Mouse (Mus musculus) ovary, postnatal 14 days (tissue): ENCODE data around the gene Mrtfa.
"Not testable (repeated sequence)": the region's sequence is repeated elsewhere in the genome, so short reads cannot be mapped to it uniquely, and the experiment has no call there.

Experiments
- DNase-seq: peaks from one replicate; pipeline ENCODE4 v3.0.0; 2022; ENCODE audit warnings: low spot score

The Mrtfa gene

DNA sequence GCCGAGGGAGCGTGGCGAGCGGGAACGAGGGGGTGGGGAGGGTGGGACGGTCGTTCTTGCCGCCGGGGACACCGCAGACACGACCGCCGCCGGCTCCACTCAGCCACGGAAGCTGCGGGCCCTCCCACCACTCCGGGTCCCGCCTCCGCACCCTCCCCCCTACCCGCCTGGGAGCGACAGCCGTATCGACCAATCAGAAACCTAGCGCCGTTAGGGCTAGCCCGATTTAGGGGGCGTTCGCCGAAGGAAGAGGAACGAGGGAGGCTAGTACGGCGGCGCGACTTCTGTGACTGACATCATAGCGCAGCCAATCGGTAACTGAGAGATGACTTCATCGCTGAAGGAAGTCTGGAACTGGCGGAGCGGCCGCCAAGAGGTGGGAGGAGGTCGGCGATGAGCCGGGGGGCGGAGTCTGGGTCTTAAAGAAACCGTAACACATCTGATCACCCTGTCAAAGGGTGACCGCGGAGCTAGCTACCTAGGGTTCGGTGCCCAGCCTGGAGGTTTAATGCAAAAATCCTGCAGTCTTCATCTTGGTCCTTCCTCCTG is at the start of gene Mrtfa:
Gene Mrtfa, minus strand, starts transcription at position 128 of the 549 bp plus-strand sequence.
- DNase-seq = peak; percentile 99

DNA sequence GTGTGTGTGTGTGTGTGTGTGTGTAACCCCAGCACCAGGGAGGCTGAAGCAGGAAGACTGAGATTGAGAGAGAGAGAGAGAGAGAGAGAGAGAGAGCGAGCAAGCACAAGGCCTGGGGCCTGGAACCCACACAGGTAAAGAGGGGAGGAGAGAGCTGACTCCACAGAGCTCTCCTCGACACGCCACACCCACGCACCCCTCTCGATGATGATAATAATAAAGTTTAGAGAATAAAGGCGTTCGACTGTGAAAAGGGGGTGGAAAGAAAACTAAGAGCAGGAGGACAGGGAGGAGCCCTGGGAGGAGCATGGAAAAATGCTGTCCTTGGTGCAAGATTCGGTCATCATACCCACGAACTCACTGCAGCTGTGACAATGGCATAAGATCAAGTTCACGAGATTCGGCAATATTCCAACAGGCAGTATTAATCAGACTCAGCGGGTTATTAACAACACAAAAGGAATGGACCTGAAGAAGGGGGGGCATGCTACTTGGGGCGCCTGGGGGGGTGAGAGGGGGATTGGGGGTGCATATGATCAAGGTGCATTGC is 49.3 kb upstream of the Mrtfa start:
- no peak for DNase-seq

DNA sequence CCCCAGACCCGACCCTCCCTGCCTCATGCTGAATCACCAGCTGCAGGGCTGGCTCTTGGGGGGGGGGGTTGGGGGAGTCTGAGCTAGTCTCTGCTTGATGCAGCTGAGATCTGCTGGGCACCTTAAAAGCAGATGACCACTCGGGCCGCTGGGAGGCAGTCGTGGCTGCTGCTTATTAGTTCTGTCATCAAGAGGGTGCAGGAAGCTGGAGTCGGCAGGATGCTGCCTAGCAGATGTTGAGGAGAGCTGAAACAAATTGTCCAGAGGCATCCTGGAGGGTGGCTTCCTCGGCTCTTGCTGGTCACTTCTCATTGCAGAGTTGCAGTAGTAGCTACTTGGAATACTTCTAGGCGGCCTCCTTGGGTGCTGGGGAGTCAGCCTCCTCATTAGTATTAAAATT is 48.7 kb upstream of the Mrtfa start:
- DNase-seq = no peak

DNA sequence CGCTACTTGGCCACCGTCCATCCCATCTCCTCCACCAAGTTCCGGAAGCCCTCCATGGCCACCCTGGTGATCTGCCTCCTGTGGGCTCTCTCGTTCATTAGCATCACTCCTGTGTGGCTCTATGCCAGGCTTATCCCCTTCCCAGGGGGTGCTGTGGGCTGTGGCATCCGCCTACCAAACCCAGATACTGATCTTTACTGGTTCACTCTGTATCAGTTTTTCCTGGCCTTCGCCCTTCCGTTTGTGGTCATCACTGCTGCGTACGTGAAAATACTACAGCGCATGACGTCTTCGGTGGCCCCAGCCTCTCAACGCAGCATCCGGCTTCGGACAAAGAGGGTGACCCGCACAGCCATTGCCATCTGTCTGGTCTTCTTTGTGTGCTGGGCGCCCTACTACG is 46.9 kb upstream of the Mrtfa start:
- DNase-seq = no peak

DNA sequence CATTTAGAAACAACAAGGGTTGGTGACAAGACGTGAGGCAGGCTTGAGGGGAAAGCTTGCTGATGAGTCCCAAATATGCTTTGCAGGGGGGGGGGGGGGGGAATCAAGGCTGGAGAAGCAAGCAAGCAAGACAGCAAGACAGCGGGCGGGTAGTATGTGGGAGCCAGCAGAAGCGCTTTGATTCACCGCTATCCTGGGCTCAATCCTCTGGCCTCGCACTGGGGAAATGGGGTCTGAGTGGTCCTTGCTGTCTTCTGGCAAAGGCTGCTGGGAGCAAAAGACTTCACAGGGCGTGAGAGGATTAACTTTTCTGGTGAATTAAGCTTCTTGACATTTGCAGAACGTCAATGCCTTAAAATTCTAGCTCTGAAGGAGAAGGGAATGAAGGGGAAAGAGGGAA is 45.5 kb upstream of the Mrtfa start:
- no peak for DNase-seq

DNA sequence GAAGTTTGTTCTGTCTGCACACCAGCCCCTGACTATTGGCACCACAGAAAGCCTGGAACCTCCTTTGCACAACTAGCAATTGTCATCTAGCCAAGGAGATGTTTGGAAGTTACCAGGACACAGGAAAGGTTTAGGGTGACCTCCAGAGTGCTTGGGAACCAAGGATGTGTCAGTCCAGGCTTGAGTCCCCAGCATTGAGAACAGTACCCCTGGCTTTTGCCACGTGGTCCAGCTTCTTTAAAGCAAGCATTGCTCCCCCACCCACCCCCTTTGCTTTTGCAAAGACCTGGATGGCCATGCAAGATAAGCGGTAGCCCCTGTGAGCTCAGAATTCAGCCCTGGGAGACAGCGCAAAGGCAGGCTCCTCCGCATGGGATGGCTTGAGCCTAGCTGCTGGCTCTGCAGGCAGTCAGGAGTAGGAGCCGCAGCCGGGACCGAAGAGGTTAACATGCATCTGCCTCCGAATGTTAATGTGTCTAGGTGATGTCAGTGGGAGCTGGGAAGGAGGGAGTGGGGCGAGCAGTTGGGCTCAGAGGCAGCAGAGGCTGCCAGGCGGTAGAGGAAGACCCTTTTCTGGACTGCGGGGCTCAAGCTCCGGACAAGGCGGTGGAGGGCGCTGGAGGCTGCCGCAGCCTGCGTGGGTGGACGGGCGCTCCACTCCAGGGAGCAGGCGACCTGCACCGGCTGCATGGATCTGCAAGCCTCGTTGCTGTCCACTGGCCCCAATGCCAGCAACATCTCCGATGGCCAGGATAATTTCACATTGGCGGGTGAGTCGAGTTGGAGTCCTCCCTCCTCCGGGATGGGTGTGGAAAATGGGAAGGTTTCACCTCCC is 44.7 kb upstream of the Mrtfa start, which contains the start of gene Mchr1:
Gene Mchr1, plus strand, starts transcription at position 414 of the 835 bp plus-strand sequence.
- DNase-seq = peak; percentile 34

DNA sequence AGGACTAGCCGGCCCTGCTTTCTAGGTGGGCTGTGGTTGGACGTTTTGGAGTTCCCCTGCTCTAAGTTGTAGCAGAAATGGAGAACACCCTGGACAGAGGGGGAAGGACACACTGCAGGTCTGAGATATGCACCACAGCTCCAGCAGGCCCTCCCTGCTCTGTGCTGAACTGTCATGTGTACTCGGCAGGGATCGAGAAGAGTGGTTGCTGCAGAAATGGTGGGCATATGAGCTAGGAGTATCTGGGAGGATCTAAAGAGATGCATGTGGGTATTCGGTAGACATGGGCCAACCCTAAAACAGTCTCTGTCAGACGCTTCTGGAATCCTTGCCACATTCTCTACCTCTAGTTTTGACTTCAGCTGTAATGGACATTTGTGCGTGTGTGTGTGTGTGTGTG is 40.8 kb upstream of the Mrtfa start:
- no peak for DNase-seq

DNA sequence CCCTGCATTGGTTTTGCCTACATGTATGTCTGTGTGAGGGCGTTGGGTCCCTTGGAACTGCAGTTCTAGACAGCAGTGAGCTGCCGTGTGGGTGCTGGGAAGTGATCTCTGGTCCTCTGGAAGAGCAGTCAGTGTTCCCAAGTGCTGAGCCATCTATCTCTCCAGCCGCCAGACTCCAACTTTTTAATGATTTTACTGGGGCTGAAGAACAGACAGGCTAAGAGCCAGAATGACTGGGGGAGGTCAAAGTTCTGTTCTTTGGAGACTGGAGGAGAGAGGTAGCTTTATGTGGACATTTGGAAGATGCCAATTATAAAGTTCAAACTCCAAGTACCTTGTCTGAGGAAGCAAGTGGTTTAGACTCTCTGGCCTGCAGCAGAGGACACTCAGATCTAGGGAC is 39.2 kb upstream of the Mrtfa start:
- DNase-seq = no peak

DNA sequence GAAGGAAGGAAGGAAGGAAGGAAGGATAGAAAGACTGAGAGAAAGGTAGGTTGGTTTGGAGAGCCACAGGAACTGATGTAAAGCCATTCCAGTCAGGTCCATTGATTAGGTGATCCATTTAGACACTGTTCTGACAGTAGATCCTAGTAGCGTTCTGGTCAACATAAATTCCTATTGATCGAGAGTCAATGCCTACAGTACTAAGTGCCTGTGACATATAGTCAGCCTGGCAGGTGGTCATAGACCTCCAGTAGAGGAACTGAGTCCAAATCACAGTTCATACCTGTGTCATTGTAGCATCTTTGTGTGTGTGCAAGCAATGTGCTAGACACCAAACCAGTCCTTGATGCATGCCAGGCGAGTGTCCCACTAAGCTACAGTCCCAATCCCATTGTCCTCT is 37.7 kb upstream of the Mrtfa start:
- no peak for DNase-seq

DNA sequence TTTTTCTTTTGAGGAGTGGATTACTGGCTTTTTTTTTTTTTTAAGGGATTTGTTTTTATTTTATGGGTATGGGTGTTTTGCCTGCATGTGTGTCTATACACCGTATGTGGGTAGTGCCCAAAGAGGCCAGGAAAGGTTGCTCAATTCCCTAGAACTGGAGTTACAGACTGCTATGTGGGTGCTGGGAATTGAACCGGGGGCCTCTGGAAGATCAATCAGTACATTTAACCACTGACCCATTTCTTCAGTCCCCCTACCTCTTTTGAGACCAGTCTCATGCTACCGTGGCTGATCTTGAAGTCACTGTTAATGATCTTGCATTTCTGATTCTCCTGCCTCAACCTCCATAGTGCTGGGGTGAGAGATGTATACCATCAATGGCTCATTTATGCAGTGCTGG is 36.7 kb upstream of the Mrtfa start:
- no peak for DNase-seq

DNA sequence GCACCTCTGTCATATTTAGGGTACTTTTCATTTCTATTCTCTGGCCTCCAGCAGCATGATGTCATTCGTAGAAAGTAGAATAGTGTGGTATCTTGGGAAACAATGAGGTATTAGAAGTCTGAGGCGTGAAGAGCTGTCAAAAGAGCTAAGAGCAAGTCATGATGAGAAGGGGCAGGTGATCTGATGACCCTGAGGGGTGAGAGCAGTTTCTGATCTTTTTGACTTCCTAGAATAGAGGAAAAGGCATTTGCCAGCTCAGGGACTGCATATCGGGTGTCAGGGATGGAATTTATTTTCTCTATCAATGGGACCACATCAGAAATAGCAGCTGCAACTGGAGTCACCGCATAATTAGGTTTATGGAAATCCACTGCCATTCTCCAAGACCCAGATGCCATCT is 36.2 kb upstream of the Mrtfa start:
- DNase-seq = no peak

DNA sequence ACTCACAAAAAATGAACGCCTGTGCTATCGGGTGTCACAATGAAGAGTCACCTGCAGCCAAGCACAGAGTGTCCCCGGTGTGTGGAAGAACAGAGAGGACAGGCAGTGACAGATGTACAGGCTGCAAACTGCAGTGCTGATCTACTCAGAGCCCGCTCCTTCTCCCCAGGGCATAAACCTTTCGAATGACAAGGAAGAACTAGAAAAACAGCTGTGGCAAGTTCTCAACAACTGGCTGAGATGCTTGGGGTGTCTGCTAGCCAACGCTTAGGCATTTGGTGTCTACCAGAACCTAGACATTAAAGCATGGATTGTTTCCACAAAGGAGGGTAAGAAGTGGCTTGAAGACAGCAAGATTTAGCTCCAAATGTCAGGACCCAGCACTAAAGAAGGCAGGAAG is 35.2 kb upstream of the Mrtfa start:
- DNase-seq = no peak

DNA sequence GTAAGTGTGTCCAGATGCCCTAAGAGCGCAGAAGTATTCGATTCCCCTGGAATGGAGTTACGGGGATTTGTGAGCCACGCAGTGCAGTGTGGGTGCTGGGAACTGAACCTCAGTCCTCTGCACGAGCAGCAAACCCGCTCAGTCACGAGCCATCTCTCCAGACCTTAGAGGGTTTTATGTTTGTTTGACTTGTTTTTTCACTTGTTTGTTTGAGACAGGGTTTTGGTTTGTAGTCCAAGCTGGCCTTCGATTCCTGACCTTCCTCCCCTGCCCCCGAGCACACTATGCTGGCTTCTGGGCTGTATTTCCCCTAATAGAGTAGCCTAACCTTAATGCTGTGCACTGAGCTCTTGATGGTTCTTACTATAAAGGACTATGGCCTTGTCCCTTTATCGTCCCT is 34.5 kb upstream of the Mrtfa start:
- no peak for DNase-seq

DNA sequence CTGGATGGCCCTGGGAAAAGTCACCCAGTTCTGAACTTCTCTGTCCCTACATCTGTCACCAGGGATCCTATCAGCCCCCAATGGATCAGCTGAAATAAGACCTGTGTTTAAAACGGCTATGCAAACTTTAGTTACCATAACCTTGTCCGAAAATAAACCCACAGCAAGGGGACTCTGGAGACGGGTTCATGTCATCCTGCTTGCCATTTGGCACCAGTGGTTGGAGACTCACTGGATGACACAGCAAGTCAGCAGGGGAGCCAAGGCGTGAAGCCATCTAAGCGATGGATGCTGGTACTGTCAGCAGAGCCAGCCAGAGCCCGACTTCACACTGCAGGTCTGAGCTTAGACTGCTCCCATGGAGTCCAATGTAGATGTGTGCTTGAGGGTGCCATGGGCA is 30.9 kb upstream of the Mrtfa start:
- no peak for DNase-seq

DNA sequence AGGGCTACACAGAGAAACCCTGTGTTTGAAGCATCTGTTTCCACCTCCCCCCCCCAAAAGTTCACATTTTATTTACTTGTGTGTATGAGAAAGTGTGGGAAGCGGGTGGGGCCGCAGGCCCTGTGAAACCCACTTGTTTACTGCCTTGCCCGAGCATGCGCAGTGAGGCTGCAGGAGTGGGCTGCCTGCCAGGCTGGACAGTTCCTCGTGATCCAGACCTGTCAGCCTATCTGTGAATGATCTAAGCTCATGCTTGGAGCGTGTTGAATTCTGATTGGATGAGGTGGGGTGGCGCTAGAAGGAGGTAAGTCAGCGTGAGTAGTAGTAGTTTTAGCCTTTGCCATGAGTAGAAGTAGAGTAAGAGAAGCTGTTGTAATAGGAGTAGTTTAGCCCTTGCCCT is 29.5 kb upstream of the Mrtfa start:
- DNase-seq = not testable (repeated sequence)

DNA sequence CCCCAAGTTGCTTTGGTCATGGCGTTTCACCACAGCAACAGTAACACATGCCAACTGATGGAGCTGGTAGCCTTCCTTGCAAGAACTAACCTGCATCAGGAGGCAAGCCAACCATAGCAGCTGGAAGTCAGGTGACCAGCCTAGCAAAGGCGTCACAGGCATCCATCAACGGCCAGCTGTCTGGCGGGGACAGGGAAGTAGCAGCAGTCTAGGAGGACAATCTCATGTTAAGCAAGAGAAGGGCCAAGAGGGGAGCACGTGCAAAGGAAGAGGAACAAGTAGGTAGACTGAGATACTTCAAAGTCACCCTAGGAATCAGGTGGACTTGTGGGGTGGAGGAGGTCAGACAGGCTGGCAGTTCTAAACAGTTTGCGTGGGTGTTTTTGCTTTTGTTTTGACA is 28.5 kb upstream of the Mrtfa start:
- no peak for DNase-seq

DNA sequence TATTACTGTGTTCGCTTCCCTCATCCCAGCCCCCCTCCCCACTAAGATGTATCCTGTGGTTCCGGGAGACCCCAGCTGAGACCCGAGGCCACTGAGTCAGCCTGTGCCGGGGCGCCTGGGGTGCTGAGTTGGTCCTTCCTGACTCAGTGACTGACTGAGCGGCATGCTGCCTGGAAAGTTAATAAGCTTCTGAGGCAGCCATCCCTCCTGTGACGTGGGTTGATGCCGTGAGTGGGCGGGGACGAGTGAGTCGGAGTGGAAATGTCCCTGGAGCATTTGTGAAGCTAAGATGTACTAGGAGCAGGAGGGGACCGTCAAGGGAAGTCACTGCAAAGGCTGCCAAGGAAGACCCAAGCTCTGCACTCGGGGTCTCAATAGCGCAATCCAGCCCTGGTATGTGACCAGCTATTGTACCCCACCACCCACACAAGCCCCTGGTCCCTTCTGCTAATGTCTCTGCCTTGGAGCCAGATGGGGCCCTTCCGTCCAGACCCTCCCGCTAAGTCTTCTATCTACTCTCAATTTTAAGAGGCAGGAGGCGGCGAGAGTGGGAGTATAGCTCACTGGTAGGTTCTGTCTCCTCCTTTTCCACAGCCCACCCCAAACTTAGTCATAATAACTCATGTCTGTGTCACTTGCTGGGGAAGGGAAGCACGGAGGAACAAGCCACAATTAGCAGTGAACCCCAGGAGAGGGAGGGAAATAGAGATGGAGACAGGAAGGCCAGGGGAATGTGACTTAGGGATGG is 26.5 kb upstream of the Mrtfa start:
- DNase-seq = no peak

DNA sequence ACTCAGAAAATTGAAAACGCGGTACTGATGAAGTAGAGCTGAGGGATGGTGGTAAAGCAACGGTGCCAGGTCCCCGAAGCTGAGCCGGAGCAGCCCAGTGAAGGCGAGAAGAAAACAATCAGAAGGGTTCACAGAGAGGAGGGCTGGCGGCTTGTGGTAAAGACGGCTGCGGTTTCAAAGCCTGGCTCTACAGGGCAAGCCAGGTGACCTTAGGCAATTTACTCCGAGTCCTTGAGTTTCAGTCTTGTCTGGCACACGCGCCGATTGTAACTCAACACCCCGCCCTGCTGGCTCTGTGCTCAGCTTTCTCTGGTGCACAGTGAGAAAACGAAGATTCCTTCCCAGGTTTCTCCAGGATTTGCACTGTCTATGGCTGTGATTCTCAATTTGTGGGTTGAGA is 22.4 kb upstream of the Mrtfa start:
- no peak for DNase-seq

DNA sequence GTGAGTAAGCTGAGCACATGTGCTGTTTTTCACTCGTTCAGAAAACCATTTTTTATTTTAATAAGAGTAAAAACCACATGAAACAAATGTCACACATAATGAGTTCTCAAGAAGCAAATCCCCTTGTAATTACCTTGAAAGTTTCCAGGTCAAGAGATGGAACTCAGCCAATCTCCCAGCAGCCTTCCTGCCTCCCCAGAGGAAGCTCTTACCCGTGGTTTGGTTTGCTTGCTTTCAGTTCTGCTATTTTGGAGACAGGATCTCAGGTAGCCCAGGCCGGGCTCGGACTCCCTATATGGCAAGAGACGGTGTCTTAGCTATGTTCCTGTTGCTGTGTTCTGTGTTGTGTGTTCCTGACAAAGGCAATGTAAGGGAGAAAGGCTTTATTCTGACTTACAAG is 19.9 kb upstream of the Mrtfa start:
- DNase-seq = no peak

DNA sequence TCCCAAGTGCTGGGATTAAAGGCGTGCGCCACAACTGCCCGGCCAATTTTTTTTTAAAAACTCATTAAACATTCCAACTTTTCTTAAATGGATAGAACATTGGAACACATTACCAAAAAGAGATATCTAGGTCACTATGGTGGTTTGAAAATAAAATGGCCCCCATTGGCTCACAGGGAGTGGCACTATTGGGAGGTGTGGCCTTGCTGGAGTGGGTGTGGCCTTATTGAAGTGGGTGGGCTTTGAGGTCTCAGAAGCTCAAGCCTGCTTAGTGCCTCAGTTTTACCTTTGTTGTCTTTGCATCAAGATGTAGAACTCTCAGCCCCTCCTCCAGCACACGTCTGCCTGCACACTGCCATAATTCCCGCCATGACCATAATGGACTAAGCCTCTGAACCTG is 11.9 kb upstream of the Mrtfa start:
- DNase-seq = no peak

DNA sequence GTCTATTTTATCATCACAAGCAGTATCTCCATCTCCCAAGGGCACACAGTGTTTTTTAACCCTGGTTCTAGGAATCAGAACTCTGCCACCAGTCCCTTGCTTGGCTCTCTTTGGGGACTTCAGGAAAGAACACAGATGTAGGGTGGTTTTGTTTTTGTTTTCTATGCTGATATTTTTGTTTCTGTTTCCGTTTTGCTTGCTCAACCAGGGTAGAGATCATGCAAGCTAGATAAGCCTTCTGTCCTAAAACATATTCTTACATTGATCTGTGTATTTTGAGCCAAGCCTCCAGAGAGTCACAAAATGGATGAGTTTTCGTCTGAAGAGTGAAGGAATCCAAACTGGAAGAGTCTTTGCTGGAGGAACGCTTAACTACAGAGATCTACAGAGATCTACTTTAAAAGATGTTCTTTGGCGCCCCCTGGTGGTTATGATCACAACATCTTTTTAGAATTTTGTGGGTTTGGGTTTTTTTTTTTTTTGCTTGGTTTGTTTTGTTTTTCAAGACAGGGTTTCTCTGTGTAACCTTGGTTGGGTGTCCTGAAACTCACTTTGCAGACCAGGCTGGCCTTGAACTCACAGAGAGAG is 8.9 kb upstream of the Mrtfa start:
- DNase-seq = peak; percentile 63

DNA sequence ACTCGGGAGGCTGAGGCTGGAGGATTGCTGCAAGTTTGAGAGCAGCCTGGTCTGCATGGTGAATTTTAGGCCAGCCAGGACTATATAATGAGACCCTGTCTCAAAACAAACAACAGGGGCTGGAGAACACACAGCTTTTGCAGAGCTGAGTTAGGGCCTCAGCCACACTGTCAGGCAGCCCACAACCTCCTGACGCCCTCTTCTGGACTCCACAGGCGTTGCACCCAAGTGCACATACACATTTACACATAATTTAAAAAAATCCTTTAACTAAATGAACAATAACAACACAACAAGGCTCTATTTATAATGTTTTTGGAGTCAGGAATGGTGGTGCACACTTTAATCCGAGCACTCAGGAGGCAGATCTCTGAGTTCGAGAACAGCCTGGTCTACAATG is 7.9 kb upstream of the Mrtfa start:
- DNase-seq = no peak

DNA sequence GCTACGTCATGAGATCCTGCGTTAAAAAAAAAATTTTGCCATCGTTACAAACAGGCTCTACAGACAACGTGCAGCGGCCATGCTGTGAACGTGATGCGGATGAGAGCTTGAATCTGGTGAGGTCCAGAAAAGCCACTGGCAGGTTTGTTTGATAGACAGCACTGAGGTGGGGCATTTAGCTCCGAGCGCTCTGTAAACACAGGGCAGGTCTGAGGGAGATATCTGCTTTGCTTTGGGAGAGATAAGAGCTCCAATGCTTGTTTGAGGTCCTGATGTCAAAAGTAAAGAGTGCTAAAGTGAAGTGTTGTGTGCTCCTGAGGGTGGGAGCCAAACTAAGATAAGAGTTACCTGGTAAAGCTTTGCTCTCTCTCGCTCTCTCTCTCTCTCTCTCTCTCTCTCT is 6.6 kb upstream of the Mrtfa start:
- DNase-seq = no peak
